Mouse (Mus musculus) thymus, adult 2 months (tissue): ENCODE data around the gene Adamts3. TPM values are rescaled to one million over a fixed set of nuclear protein-coding genes. Genes with fewer than 3 reads are reported as not detected.

ENCODE experiments used
- DNase-seq: peaks from one replicate; pipeline ENCODE4 v3.0.0; 2021
- H3K27ac ChIP-seq: fragments of 200-500 bp; 2 replicates; pipeline ENCODE4 v1.5.1; 2012; ENCODE audit warnings: low read length, control low read depth; ENCODE audit not compliant: control insufficient read depth, insufficient read depth
- H3K27me3 ChIP-seq: fragments of 200-500 bp; 2 replicates; pipeline ENCODE4 v1.6.1; 2012; ENCODE audit warnings: mild to moderate bottlenecking, low read length, moderate library complexity, mixed read lengths; ENCODE audit not compliant: control insufficient read depth, insufficient read depth
- H3K36me3 ChIP-seq: fragments of 200-500 bp; 2 replicates; pipeline ENCODE4 v1.6.1; 2012; ENCODE audit warnings: mild to moderate bottlenecking, low read length, moderate library complexity; ENCODE audit not compliant: control insufficient read depth, insufficient read depth
- H3K4me1 ChIP-seq: fragments of 200-500 bp; replicated peaks from 2 replicates; pipeline ENCODE4 v1.6.1; 2012; ENCODE audit warnings: low read length; ENCODE audit not compliant: control insufficient read depth, insufficient read depth
- H3K4me3 ChIP-seq: fragments of 200-500 bp; 2 replicates; pipeline ENCODE4 v1.5.1; 2012; ENCODE audit warnings: mild to moderate bottlenecking, low read length, control low read depth, moderate library complexity; ENCODE audit not compliant: control insufficient read depth, insufficient read depth
- CTCF ChIP-seq: fragments of 200-500 bp; IDR thresholded peaks from 2 replicates; pipeline ENCODE4 v1.5.1; 2012; ENCODE audit warnings: mild to moderate bottlenecking, control low read depth, low read length, moderate library complexity, borderline replicate concordance; ENCODE audit not compliant: control insufficient read depth, poor library complexity, insufficient read depth; ENCODE audit errors: extremely low read depth
- POLR2A ChIP-seq: fragments of 200-500 bp; IDR thresholded peaks from 2 replicates; pipeline ENCODE4 v1.6.1; 2012; ENCODE audit warnings: mild to moderate bottlenecking, low read length, control low read depth, moderate library complexity; ENCODE audit not compliant: control insufficient read depth, poor library complexity, insufficient read depth; ENCODE audit errors: extremely low read depth
- WGBS: fragments of 180-500 bp; shearing (Covaris S2); methylation state at CpG from one replicate; pipeline ENCODE4 v1.1.7; 2018; 5-methylcytosine and 5-hydroxymethylcytosine counted together
- polyA plus RNA-seq: library from polyadenylated mRNA; depleted of rRNA; stranded (reverse); fragments of >200 nt; gene quantifications from 2 replicates; pipeline ENCODE4 v1.2.3, GENCODE M21; 2012

Gene Adamts3
- polyA plus RNA-seq, 1 experiment: 0.69 TPM

DNA sequence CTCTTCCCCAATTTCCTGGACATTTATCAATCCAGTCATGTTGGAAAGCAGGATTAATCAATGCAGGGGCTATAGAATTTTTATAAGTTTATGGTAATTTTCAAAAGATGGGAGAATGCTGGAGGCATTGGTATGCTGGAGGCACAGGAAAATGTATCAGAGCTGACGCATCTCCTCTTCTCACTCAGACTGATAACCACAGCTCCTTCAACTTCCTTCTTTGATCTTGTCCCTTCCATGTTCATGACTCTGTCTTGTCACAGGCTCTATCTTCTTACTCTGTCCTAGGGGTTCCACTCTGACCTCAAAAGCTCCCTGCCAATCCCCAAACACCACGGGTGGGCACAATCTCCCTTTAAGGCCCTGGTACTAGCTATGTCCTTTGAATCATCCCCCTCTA, 103.3 kb downstream of the Adamts3 start:
- Histone ChIP-seq H3K4me3 (no peak overlapping the region), H3K4me1 (no peaks in the 10 kb centered on the region), H3K27ac (no peak overlapping the region), H3K27me3 (no peaks in the 10 kb centered on the region), H3K36me3 (no peaks in the 10 kb centered on the region)
- TF ChIP-seq POLR2A: no peak
- no peak for TF ChIP-seq CTCF
- DNase-seq: no peak
- WGBS: 75% methylated on average over 2 of the region's 2 CpGs

- no peak overlapping the region for H3K4me3 ChIP-seq
- no peaks in the 10 kb centered on the region for H3K27me3 ChIP-seq
- TF ChIP-seq CTCF: no peak
- no peak for TF ChIP-seq POLR2A
- H3K36me3 ChIP-seq: no peaks in the 10 kb centered on the region
- no peaks in the 10 kb centered on the region for H3K4me1 ChIP-seq
- no peak for DNase-seq
- 75% methylated on average over 2 of the region's 2 CpGs for WGBS
- no peak overlapping the region for H3K27ac ChIP-seq
Measured at GRCm38 (mm10) chr5:89778610-89779009, 104.5 kb downstream of the Adamts3 start.

DNA sequence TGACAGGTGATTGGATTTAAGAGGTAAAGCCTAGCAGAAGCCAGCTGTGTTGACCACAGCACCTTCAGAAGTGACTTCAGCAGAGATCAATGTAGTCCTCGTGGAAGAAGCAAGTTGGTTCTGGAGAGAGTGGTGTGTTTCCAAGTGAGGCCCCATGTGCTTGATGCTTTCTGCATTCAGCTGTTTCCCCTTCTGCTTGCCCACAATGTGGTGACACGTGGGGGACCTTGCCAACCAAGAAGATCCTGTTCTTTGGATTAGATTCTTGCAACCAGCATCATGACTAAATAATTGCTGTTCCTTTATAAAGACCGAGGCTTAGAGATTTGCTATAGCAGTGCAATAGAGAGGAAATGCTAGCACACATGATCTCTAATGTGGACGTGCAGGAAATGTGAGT, 105.7 kb downstream of the Adamts3 start:
- TF ChIP-seq CTCF (no peak), POLR2A (no peak)
- Histone ChIP-seq H3K27me3 (no peaks in the 10 kb centered on the region), H3K4me1 (no peaks in the 10 kb centered on the region), H3K36me3 (no peaks in the 10 kb centered on the region), H3K4me3 (no peak overlapping the region), H3K27ac (no peak overlapping the region)
- WGBS: 38% methylated on average over 4 of the region's 4 CpGs
- no peak for DNase-seq

DNA sequence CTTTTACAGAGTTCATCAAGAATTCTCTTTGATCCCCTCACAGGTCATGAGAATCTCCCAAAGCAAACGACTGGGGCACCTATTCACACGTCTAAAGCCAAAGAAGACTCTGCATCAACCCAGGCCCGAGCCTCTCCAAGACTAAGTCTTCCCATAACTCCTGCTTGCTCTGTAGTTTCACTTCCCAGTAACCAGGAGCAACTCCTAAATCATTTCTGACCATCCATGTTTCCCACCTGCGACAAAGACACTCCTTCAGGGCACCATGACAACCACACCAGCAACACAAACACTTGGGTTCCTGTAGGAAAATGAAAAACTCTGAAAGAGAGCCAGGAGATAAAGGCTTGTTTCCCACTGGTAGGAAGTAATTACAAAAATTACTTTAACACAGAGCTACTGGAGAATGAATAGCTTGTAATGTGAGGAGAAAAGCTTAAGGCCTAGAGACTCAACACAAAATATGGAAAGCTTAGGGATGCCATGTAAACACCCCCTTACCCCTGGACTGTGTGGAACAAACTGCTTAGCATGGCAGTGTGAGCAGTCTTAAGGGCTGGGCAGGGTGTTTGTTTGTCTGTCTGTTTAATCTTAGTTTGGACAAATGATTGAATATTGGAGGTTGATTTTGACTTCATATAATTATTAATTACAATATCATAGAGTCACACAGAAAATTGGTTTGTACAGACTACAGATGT, 112.3 kb downstream of the Adamts3 start:
- Histone ChIP-seq H3K4me1 (no peaks in the 10 kb centered on the region), H3K27ac (no peak overlapping the region), H3K4me3 (no peak overlapping the region), H3K27me3 (no peaks in the 10 kb centered on the region), H3K36me3 (no peaks in the 10 kb centered on the region)
- no peak for TF ChIP-seq CTCF
- DNase-seq: no peak
- WGBS: 85% methylated on average over 4 of the region's 4 CpGs

GRCm38 (mm10) chr5:89763189-89764187, 119.6 kb downstream of the Adamts3 start:
- no peak for DNase-seq
- TF ChIP-seq POLR2A (no peak), CTCF (no peak)
- Histone ChIP-seq H3K4me3 (no peak overlapping the region), H3K4me1 (no peaks in the 10 kb centered on the region), H3K36me3 (no peaks in the 10 kb centered on the region), H3K27me3 (no peaks in the 10 kb centered on the region), H3K27ac (no peak overlapping the region)
- WGBS: 59% methylated on average over 11 of the region's 11 CpGs

- no peak overlapping the region for H3K4me3 ChIP-seq
- H3K4me1 ChIP-seq: no peaks in the 10 kb centered on the region
- WGBS: 90% methylated on average over 4 of the region's 4 CpGs
- H3K27ac ChIP-seq: no peak overlapping the region
- no peak for TF ChIP-seq POLR2A
- TF ChIP-seq CTCF: no peak
- H3K36me3 ChIP-seq: no peaks in the 10 kb centered on the region
- no peaks in the 10 kb centered on the region for H3K27me3 ChIP-seq
- DNase-seq: no peak
Measured at GRCm38 (mm10) chr5:89760368-89760767, 122.8 kb downstream of the Adamts3 start.
